Mouse (Mus musculus): ENCODE data around the gene Kif21a. TPM values are rescaled to one million over a fixed set of nuclear protein-coding genes. Genes with fewer than 3 reads are reported as not detected.
A peak's percentile ranks its signal among the peaks of the same experiment; 100 is the strongest.

Kif21a gene
- polyA plus RNA-seq, 1 experiment from 2014 or later = 72.2 TPM

DNA sequence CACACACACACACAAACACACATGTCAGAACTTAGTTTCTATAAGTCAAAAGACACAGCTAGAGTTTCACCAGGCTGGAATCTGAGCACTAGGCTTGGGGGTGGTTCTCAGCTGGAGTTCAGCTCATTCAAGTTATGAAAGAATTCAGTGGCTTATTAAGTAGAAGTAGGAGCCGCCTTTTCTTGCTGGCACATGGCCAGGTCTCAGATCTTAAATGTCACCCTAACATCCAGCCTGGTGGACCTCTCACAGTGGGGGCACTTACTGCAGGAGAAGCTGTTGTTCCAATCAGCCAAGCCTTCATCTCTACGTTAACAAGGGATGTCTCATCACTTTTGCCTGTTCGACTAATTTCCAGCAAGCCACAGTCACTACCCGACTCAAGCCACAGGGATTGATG, 39.5 kb downstream of the Kif21a start:
- Histone ChIP-seq H3K27ac (replicated peaks; ENCODE audit: low read depth, low read length) (peak overlapping the region; percentile 34; the same call in 1 of the 2 replicates), H3K9ac (replicated peaks; ENCODE audit: low read length) (no peak overlapping the region), H3K9me3 (ENCODE audit: control insufficient read depth, low read length) (no peaks in the 10 kb centered on the region), H3K36me3 (ENCODE audit: control insufficient read depth, insufficient read depth, low read length) (no peaks in the 10 kb centered on the region), H3K4me3 (replicated peaks; ENCODE audit: low read depth, low read length) (no peak overlapping the region), H3K4me1 (ENCODE audit: control insufficient read depth, insufficient read depth, low read length) (peaks cover 48% of the 10 kb centered on the region), H3K27me3 (ENCODE audit: control insufficient read depth, insufficient read depth, low read length) (no peaks in the 10 kb centered on the region), H3K4me2 (ENCODE audit: low read length) (no peak overlapping the region)
- WGBS = 11% methylated on average over 4 of the region's 4 CpGs
- ATAC-seq (ENCODE audit: low FRiP score, low TSS enrichment) (no peak), DNase-seq (peak; percentile 45)

DNA sequence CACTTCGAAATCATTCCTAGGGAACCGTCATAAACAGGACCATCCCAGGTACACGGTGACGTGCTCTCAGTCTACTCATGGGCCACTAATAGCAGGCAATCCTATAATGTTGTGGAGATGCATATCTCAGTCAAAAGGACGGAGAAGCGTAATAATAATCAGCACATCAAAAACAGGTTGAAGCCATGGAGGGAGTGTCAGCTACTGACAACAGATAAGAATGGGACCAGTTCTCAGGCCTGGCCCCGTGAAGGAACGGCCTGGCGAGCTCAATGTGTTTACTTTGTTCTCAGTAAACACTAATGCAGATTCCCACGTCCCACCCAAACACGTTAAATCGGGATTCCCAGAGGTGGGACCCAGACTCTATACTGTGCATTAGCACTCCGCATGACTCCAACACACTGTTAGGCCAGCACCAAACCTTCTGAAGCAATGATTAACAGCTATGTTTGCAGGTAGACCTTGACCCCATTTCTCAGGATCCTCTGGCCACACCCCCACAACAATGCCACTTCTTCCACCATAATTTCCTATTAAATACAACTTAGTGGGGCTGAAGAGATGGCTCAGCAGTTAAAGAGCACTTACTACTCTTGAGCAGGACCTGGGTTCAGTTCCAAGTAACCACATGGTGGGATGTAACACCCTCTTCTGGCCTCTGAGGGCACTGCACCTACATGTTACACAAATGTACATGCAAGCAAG, 42.5 kb downstream of the Kif21a start:
- ATAC-seq (ENCODE audit: low FRiP score, low TSS enrichment) = no peak
- Histone ChIP-seq H3K4me3 (replicated peaks; ENCODE audit: low read depth, low read length) (no peak overlapping the region), H3K4me1 (ENCODE audit: control insufficient read depth, insufficient read depth, low read length) (peaks cover 24% of the 10 kb centered on the region), H3K4me2 (ENCODE audit: low read length) (no peak overlapping the region), H3K9ac (replicated peaks; ENCODE audit: low read length) (no peak overlapping the region), H3K9me3 (ENCODE audit: control insufficient read depth, low read length) (no peaks in the 10 kb centered on the region), H3K27ac (replicated peaks; ENCODE audit: low read depth, low read length) (no peak overlapping the region), H3K36me3 (ENCODE audit: control insufficient read depth, insufficient read depth, low read length) (no peaks in the 10 kb centered on the region), H3K27me3 (ENCODE audit: control insufficient read depth, insufficient read depth, low read length) (no peaks in the 10 kb centered on the region)
- 90% methylated on average over 13 of the region's 13 CpGs for WGBS
- no peak for DNase-seq

DNA sequence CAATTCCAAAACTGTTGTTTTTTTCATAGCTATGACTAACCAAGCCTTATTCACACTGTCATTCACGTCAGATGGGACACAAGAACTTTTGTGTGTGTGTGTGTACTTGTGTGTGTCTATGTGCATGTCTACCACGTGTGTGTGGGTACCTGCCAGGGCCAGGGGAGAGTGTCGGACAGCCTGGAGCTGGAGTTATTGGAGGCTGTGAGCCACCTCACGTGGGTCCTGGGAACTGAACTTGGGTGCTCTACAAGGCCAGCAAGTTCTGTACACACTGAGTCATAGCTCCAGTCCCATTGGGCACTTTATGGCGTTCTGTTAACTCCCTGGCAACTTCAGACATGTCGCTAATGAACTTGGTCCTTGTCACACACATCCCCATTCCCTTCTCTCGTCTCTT, 45.0 kb downstream of the Kif21a start:
- no peaks in the 10 kb centered on the region for H3K27me3 ChIP-seq (ENCODE audit: control insufficient read depth, insufficient read depth, low read length)
- peaks cover 19% of the 10 kb centered on the region for H3K4me1 ChIP-seq (ENCODE audit: control insufficient read depth, insufficient read depth, low read length)
- no peak overlapping the region for H3K4me3 ChIP-seq (replicated peaks; ENCODE audit: low read depth, low read length)
- no peaks in the 10 kb centered on the region for H3K9me3 ChIP-seq (ENCODE audit: control insufficient read depth, low read length)
- no peak for ATAC-seq (ENCODE audit: low FRiP score, low TSS enrichment)
- H3K36me3 ChIP-seq (ENCODE audit: control insufficient read depth, insufficient read depth, low read length) = no peaks in the 10 kb centered on the region
- H3K4me2 ChIP-seq (ENCODE audit: low read length) = no peak overlapping the region
- H3K9ac ChIP-seq (replicated peaks; ENCODE audit: low read length) = no peak overlapping the region
- WGBS = 93% methylated on average over 7 of the region's 7 CpGs
- H3K27ac ChIP-seq (replicated peaks; ENCODE audit: low read depth, low read length) = no peak overlapping the region
- no peak for DNase-seq

DNA sequence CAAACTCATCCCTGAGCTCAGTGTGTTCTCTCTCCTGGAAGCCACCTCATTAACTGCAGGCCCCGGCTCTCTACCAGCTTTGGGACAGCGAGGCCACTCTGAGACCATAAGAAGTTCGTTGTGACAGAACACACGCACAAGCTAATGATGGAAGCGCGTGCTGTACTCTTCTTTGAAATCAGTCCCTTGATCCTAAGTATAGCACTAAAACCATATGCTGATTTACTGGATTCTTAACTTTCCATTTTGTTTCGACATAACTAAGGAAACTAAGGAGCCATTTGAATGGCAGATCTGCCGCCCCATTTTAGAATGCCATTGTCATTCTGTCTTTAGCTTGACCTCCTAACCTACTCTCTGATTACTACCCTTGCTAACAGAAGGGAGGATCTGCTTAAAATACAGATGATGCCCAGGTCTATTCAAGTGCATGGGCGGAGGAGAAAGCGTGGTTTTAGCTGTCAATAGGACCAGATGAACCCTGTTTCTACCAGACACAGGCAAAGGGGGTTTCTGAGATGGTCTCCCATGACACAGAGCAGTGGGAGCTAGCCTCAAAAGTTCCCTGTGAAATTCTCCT, 48.6 kb downstream of the Kif21a start:
- Histone ChIP-seq H3K36me3 (ENCODE audit: control insufficient read depth, insufficient read depth, low read length) (peaks cover 13% of the 10 kb centered on the region), H3K4me2 (ENCODE audit: low read length) (no peak overlapping the region; the same call in 1 of the 2 replicates), H3K9ac (replicated peaks; ENCODE audit: low read length) (no peak overlapping the region), H3K4me1 (ENCODE audit: control insufficient read depth, insufficient read depth, low read length) (peaks cover 25% of the 10 kb centered on the region), H3K9me3 (ENCODE audit: control insufficient read depth, low read length) (no peaks in the 10 kb centered on the region), H3K4me3 (replicated peaks; ENCODE audit: low read depth, low read length) (no peak overlapping the region), H3K27me3 (ENCODE audit: control insufficient read depth, insufficient read depth, low read length) (no peaks in the 10 kb centered on the region), H3K27ac (replicated peaks; ENCODE audit: low read depth, low read length) (no peak overlapping the region; the same call in 1 of the 2 replicates)
- ATAC-seq (ENCODE audit: low FRiP score, low TSS enrichment) (no peak), DNase-seq (no peak)
- 26% methylated on average over 10 of the region's 10 CpGs for WGBS

DNA sequence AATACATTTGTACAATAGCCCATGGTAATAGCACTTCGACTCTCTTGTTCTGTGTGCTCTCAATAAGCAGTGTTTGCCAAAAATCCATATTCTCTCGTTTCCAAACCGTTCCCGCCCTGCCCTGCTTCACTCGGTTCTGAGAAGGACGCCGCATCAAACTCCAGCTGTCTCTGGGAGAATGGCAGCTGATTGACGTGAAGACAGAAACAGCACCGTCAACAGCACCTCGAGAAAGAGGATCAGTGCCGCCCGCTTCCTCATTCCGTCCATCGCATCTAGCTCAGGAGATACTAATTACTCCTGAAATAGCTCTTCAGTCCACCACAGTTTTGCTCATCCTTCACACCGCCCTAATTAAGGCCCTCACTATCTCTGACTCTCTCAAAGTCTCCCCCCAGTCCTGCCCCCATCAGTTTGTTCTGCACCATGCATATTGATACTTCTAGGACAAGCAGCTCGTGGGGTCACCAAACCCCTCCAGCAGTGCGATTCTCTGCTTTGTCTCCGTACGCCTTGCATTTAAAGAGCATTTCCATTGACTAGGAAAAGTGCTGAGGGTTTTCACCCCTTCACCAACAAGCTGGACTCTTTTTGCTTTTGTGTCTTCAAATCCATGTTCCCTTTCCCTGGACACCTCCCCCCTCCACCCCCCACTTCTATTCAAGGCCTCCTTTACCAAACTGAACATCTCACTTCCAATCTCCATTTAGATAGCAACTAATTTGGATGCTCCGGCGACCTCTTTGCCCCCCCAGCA, 49.3 kb downstream of the Kif21a start:
- Histone ChIP-seq H3K9ac (replicated peaks; ENCODE audit: low read length) (peak overlapping the region; percentile 27), H3K4me3 (replicated peaks; ENCODE audit: low read depth, low read length) (no peak overlapping the region), H3K4me2 (ENCODE audit: low read length) (peak overlapping the region; percentile 29), H3K27me3 (ENCODE audit: control insufficient read depth, insufficient read depth, low read length) (no peaks in the 10 kb centered on the region), H3K4me1 (ENCODE audit: control insufficient read depth, insufficient read depth, low read length) (peaks cover 25% of the 10 kb centered on the region), H3K27ac (replicated peaks; ENCODE audit: low read depth, low read length) (peak overlapping the region; percentile 47), H3K9me3 (ENCODE audit: control insufficient read depth, low read length) (no peaks in the 10 kb centered on the region), H3K36me3 (ENCODE audit: control insufficient read depth, insufficient read depth, low read length) (peaks cover 18% of the 10 kb centered on the region)
- 22% methylated on average over 21 of the region's 21 CpGs for WGBS
- peak; percentile 40 for DNase-seq
- ATAC-seq (ENCODE audit: low FRiP score, low TSS enrichment) = no peak

DNA sequence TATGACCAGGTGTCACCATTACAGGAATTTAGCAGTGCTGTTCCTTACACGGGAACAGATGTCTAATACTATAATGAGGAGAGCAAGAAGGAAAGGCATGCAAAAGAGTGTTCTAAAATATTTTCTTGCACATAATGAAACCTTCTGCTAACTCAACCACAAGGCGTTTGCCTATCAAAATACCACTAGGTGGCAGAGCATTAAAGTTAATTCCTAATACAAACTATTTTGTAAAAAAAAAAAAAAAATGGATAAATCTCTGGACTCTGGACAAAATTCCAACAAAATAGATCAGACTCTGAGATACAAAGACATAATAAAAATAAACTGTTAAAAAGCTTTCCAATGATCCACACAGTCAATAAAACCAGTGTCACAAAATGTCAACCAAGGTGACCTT, 56.9 kb downstream of the Kif21a start:
- no peaks in the 10 kb centered on the region for H3K9me3 ChIP-seq (ENCODE audit: control insufficient read depth, low read length)
- no peak overlapping the region for H3K4me3 ChIP-seq (replicated peaks; ENCODE audit: low read depth, low read length)
- H3K27me3 ChIP-seq (ENCODE audit: control insufficient read depth, insufficient read depth, low read length) = no peaks in the 10 kb centered on the region
- peak; percentile 61 for DNase-seq
- no peak for ATAC-seq (ENCODE audit: low FRiP score, low TSS enrichment)
- no peak overlapping the region for H3K27ac ChIP-seq (replicated peaks; ENCODE audit: low read depth, low read length)
- H3K36me3 ChIP-seq (ENCODE audit: control insufficient read depth, insufficient read depth, low read length) = peaks cover 74% of the 10 kb centered on the region
- 77% methylated on average over 2 of the region's 2 CpGs for WGBS
- H3K9ac ChIP-seq (replicated peaks; ENCODE audit: low read length) = no peak overlapping the region
- H3K4me2 ChIP-seq (ENCODE audit: low read length) = no peak overlapping the region
- no peaks in the 10 kb centered on the region for H3K4me1 ChIP-seq (ENCODE audit: control insufficient read depth, insufficient read depth, low read length)

DNA sequence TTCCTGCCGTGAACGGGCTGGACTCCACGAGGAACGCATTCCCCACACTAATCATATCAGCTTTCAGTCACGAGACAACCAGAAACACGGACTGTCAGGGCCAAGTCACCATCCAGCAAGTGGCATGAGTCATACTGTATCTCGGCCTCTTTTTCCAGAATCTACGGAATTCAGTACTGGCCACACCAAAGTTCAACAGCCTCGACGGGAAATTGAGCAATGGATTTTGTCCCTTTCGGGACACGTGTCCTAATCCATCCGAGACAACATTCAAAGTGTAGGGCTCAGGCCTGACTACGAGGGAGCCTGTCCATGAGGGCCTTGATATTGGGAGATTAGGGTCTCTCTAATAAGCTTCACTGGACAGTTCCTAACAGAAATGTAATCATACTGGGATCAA, 57.4 kb downstream of the Kif21a start:
- H3K36me3 ChIP-seq (ENCODE audit: control insufficient read depth, insufficient read depth, low read length) = peaks cover 74% of the 10 kb centered on the region
- H3K9me3 ChIP-seq (ENCODE audit: control insufficient read depth, low read length) = no peaks in the 10 kb centered on the region
- no peak overlapping the region for H3K4me3 ChIP-seq (replicated peaks; ENCODE audit: low read depth, low read length)
- H3K4me1 ChIP-seq (ENCODE audit: control insufficient read depth, insufficient read depth, low read length) = no peaks in the 10 kb centered on the region
- no peak overlapping the region for H3K27ac ChIP-seq (replicated peaks; ENCODE audit: low read depth, low read length)
- no peak overlapping the region for H3K9ac ChIP-seq (replicated peaks; ENCODE audit: low read length)
- DNase-seq (no peak), ATAC-seq (ENCODE audit: low FRiP score, low TSS enrichment) (no peak)
- H3K4me2 ChIP-seq (ENCODE audit: low read length) = no peak overlapping the region
- no peaks in the 10 kb centered on the region for H3K27me3 ChIP-seq (ENCODE audit: control insufficient read depth, insufficient read depth, low read length)
- WGBS = 92% methylated on average over 14 of the region's 14 CpGs

DNA sequence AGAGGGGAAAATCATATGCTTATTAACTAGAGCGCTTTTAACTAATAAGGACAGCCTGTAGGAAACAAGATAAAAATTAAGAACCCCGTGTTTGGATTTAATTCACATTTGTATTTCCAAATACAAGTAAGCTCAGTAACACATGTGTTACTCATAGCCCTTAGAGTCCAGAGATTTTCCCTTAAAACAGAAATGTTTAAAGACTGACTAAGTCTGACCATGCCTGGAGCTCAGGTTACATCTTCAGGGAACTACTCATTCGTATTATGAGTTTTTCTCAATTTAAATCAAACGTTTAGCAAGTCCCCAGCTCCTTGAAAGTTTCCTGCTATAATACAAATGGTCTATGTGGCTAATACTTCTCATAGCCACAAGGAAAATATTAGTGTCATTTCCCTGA, 57.9 kb downstream of the Kif21a start:
- H3K4me1 ChIP-seq (ENCODE audit: control insufficient read depth, insufficient read depth, low read length) = no peaks in the 10 kb centered on the region
- no peak overlapping the region for H3K27ac ChIP-seq (replicated peaks; ENCODE audit: low read depth, low read length)
- H3K4me3 ChIP-seq (replicated peaks; ENCODE audit: low read depth, low read length) = no peak overlapping the region
- H3K9me3 ChIP-seq (ENCODE audit: control insufficient read depth, low read length) = no peaks in the 10 kb centered on the region
- 89% methylated on average over 4 of the region's 4 CpGs for WGBS
- ATAC-seq (ENCODE audit: low FRiP score, low TSS enrichment) (no peak), DNase-seq (no peak)
- no peak overlapping the region for H3K4me2 ChIP-seq (ENCODE audit: low read length)
- peaks cover 71% of the 10 kb centered on the region for H3K36me3 ChIP-seq (ENCODE audit: control insufficient read depth, insufficient read depth, low read length)
- no peaks in the 10 kb centered on the region for H3K27me3 ChIP-seq (ENCODE audit: control insufficient read depth, insufficient read depth, low read length)
- no peak overlapping the region for H3K9ac ChIP-seq (replicated peaks; ENCODE audit: low read length)
